Comparison of ENCODE assay signal across 20 mouse cellular contexts in the genomic region with DNA sequence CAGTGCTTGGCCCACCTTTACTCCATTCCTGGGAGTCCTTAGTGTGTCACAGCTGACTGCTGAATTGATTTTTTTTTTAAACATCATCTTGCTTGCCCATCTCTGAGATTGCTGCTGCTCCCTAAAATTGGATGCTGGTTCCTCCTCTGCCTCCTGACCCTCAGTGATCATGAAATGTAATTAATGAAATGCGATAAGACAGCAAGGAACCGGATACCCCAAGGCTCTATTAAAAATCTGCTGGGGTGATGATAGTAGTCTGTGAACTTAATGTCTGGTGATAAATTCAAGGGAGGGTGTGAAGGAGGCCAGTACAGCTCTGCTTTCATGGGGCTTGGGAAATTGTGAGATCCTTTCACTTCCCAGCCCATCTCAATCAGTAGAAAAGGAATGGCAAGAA.
"Had no signal": no experiment of that assay in that cellular context is flagged by ENCODE, and none has a peak within 500 bp of the region (broad histone marks: within the 10 kb centered on the region; RNA-seq: fewer than 3 reads in every experiment).

No protein-coding gene starts in this region.

- H3K27ac ChIP-seq: layer of hippocampus, adult 2 months; limb, embryonic 12.5 days; limb, embryonic 15.5 days; midbrain, embryonic 12.5 days; midbrain, embryonic 15.5 days; neural tube, embryonic 12.5 days; neural tube, embryonic 15.5 days; stomach, embryonic 15.5 days had no signal

- H3K36me3 ChIP-seq: limb, embryonic 12.5 days; limb, embryonic 15.5 days; midbrain, embryonic 12.5 days; midbrain, embryonic 15.5 days; neural tube, embryonic 12.5 days; neural tube, embryonic 15.5 days; stomach, embryonic 15.5 days had no signal

- H3K4me3 ChIP-seq: layer of hippocampus, adult 2 months; limb, embryonic 12.5 days; limb, embryonic 15.5 days; midbrain, embryonic 12.5 days; midbrain, embryonic 15.5 days; neural tube, embryonic 12.5 days; neural tube, embryonic 15.5 days; stomach, embryonic 15.5 days had no signal

- H3K9me3 ChIP-seq: limb, embryonic 12.5 days; limb, embryonic 15.5 days; midbrain, embryonic 12.5 days; midbrain, embryonic 15.5 days; neural tube, embryonic 12.5 days; neural tube, embryonic 15.5 days; stomach, embryonic 15.5 days had no signal

- H3K4me2 ChIP-seq: limb, embryonic 12.5 days; limb, embryonic 15.5 days; midbrain, embryonic 12.5 days; midbrain, embryonic 15.5 days; neural tube, embryonic 12.5 days; neural tube, embryonic 15.5 days; stomach, embryonic 15.5 days had no signal

- ATAC-seq: intestine, postnatal 0 days; midbrain, embryonic 15.5 days had no signal

- DNase-seq: kidney, adult 8-10 months; kidney, postnatal 14 days; layer of hippocampus, adult 9-11 months; left cerebral cortex, postnatal 4 days; lung, adult 2 months; lung, postnatal 14 days; lung, postnatal 4 days; right cerebral cortex, adult 18-20 months; right cerebral cortex, postnatal 14 days; right cerebral cortex, postnatal 4 days; thymus, postnatal 25 days had no signal

- H3K27me3 ChIP-seq: limb, embryonic 12.5 days; limb, embryonic 15.5 days; midbrain, embryonic 12.5 days; midbrain, embryonic 15.5 days; neural tube, embryonic 12.5 days; neural tube, embryonic 15.5 days; stomach, embryonic 15.5 days had no signal

- H3K9ac ChIP-seq: limb, embryonic 12.5 days; limb, embryonic 15.5 days; midbrain, embryonic 12.5 days; midbrain, embryonic 15.5 days; neural tube, embryonic 12.5 days; neural tube, embryonic 15.5 days; stomach, embryonic 15.5 days had no signal
